Mouse (Mus musculus) lung, adult 18-20 months (tissue): ENCODE measurements around the gene Nfam1.

Experiments used
- DNase-seq, 2 experiments: peaks; one replicate each; pipeline ENCODE4 v3.0.0; 2022; ENCODE audit warnings: mixed read lengths in 2 of 2

The Nfam1 gene

DNA sequence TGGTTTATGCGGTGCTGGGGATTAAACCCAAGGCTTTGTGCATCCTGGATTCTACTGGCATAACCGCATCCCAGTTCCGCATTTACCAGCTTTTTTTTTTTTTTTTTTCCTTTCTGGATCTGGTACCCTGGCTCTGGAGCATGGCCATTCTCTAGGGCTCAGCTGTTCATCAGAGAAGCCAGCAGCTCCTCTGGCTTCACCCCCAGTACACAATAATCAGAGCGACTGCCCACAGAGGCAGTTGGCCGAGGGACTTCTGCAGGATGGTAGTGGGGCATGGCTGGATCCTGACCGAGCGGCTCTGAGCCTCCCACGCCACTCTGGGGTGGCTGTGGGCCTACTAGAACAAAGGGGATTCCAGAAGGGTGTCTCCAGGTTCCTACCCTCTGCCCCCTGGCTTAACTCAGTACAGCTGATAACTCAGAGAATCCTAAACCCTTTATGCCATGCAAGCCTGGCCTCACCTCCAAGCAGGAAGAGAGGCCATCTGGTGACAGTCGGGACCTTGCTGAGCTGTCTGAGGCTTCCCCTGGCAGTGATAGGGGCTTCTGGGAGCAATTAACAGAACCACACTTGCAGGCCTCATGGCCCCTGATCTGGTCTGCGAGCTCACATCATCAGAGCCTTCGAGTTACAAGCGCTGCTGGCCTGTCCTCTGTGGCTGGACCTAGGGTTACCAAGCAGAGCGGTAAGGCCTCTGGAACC is 40.9 kb downstream of the Nfam1 start:
- DNase-seq, result no peak

DNA sequence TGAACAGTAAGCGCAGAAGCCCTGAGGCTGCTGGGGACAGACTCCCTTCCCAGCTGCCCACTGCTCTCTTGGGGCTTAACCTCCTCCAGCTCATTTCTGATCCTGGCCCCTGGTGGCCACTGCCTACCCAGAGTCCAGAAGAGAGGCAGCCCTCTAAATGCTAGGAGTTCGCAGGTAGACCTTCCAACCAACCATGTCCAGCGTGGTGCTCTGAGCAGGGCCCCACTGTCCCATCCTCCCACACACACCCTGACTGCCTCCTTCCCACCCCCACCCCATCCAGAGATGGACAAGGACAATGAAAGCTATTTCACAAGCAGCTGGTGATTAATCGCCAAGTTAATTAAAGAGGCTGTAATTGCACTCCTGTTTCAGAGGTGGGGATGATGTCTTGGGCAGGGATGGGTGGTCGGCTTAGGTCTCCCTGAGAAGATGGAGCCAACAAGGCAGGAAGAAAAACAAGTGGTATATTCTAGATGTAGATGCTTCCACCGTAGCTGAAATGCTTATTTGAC is 43.9 kb downstream of the Nfam1 start:
- no peak for DNase-seq

DNA sequence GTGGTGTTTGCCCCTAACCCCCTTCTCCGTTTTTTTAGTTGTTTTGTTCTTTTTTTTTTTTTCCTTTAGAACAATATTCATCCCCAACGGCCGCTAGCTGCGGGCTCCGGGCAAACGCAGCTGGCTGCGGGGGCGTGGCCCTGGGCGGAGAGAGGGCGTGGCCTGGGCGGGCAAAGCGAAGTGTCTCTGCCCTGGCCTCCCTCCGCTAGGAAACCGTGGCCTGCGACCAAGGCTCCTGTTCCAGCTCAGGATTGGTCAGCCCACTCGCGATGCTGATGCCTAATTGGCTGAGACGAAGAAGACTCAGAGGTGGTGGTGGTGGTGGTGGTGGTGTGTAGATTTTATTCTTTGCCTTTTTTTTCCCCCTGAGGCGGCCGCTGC is 45.4 kb downstream of the Nfam1 start, which contains the start of gene Tcf20:
Tcf20 (minus strand) TSS at position 141 of the 381 bp plus-strand sequence.
- peak; percentile 91 to 93 for DNase-seq

DNA sequence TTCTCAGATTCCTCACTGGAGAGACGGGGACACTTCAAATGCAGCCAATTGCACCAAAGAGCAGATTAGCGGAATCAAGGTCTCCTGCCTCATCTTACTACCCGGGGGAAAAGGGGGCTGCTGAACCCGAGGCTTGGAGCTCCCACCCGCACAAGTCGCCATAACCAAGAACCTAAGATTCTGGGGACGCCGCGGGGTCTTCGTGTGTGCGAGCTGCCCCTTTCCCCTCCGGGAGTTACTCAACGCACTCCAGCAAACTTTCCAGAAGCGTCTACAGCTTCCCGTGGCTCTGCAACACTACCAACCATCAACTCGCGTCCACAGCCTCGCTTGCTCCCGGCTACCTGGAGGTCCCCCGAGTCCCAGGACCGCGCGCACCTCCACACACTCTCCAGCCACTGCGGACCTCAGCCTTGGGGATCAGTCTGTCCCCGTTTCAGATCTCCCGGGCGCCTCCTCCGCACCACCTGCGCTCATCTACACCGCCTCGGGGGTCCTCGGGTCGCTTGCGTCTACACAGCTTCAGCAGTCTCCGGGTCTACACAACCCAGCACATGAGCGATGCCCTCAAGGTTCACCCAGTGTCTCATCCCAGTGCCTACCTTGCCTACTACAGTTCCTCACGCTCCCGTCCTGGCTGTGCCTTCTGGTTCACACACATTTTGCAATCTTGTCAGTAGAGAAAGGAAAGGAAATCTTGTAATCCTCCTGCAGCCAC is 45.9 kb downstream of the Nfam1 start:
- DNase-seq, result no peak

DNA sequence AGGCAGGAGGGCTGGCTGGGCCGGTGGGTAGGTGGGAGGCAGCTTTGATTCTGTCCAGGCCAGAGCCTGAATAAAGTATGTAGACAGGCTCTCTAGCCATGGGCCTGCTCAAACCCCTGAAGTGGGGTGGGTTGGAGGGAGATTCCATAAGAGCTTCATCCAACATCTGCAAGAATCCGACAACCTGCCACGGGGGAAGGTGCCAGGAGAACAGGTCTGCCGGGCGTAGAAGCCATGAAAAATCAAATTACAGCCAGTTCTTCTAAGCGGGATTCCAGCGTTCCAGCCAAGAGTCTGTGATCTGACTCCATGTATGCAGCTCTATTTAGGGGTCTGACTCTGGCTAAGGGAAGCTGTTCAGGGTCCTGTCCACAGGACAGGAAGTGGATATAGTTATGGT is 48.5 kb downstream of the Nfam1 start:
- no peak for DNase-seq

DNA sequence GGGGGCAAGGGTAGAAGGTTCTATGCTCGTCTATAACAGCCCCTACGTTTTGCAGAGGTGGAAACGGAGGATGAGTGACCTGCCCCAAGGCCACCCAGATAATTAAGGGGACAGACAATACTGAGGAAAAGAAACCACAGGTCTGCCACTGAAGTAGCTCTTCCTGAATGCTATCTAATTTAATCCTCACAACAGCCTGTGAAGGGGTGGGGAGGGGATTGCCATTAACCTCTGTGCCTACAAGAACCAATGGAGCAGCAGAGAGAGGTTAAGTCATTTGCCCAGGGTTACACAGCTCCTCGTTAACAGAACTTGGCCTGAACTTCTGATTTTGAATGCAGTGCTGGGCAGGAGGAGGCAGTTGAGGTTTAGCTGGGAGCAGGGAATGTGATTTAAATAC is 49.0 kb downstream of the Nfam1 start:
- no peak for DNase-seq

DNA sequence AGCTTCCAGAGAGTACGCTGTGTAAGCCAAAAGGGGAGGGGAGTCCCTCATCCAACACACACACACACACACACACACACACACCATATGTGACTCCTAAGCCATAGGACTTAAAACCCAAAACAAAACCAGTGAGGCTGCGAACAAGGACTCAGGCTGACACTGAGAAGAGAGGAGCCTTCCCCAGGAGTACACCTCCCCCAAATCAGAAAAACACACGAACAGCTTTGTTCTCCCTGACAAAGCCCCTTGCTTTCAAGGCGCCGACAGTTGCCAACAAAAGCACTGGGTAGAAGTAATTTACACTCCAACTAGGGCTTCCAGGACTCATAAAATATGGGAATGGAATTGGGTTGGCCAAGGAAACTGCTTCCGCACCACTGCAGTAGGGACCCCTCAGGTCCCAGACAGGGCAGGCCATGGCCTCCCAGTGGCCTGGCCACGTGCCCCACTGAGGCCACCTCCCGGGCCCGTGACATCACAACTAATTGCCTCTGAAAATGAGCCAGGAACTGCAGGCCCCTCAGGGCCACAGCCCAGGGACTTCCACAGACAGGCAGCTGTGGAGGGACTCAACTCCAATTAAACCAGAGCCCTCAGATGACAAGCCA is 49.6 kb downstream of the Nfam1 start:
- DNase-seq, result no peak

DNA sequence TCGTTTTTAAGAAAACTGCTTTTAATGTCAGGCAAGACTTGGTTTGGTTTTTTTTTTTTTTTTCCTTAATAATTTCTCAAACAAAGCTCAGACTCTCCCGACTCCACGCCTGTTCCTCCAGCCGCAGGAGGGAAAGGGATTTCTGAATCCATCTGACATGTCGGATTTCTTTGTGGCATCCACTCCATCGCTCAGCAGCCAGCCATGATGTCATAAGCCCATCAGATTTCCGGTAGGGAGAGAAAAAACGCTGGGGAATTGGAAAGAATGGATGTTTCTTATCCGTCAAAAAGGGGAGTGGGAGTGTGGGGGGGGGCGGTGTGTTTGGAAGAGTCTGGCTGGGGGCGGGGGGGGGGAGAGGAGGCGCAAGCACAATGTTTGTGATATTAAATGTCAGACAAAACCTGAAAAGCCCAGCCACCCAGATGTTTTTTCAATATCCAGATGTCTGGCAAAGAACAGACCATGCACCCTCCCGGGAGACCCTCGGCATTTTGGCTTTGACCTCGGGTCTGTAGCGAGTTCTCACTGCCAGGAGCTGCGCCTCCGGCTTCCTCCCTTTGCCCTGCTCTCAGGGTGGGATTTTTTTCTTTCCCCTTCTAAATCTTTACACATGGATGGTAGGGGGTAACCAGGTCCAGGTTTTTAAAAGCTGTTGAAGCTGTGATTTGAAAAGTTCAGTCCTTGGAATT is 50.2 kb downstream of the Nfam1 start:
- no peak for DNase-seq

DNA sequence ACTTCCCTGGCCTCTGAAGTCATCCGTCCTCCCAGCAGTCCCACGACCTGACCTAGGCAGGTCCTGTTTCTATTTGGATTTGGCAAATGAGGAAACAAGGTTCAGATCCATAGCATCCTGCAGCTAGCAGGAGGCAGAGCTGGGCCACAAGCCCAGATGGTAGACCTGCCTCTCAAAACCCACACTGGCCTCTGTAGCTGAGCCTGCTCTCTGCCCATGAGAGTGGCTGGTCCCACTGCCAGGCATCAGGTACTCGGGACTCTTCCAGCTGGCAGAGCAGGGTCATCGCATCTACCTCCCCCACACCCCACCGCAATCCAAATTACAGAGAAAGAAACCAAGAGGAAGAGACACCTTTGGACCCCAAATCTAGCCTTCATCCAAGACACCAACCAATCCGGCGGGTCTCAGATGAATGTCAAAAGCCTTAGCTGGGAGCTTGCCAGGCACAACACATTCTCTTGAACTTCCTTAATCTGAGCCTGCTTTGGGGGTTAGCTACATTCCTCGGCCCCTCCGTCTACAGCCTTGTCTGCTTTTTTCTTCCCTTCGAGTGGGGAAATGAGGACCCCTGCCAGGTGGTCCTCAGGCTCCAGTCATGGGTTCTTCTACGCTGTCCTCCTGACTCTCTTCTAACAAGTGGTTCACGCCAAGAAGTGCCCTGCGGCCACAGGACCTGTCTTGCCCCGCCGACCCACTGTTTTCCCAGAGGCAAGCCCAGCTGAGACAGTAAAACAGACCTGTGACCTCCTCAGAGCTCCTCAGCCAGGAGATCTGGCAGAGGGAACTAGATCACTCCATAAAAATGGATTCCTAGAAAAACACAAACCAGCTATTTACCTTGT is 51.2 kb downstream of the Nfam1 start:
- no peak for DNase-seq

DNA sequence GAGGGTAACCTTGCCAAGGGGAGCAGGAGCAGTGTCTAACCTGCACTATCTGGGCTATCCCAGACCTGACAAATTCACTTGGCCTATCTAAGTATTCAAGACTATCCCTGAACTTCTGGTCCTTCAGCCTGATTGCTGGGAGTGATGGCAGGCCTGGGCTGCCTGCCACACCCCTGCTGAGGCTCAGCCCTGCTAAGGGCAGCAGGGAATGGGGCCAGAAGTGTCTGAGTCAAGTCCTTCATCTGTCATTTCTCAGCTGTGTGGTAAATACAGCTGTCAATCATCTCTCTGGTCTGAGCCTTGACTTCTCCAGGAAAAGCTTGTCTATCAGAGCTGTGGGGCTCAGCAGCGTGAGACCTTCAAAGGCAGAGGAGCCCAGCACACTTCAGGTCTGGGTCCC is 53.6 kb downstream of the Nfam1 start:
- no peak for DNase-seq

DNA sequence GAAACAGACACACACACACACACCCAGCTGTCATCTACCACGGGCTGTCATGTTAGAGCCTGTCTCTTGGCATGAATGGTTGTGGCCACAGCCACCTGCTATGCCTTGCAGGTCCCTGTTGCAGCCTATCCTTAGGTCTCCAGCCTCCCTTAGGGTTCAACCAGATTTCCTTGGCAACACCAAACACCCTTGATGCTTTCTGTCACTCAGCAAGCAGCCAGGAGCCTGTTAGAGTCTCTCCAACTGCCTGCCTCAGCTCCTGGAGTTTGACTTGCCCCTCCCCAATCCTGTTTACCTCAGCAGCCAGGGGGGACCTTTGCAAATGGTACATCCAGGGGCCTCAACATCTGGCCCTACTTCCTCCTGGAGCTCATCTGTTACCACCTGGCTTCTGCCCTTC is 58.6 kb downstream of the Nfam1 start:
- DNase-seq, result no peak

DNA sequence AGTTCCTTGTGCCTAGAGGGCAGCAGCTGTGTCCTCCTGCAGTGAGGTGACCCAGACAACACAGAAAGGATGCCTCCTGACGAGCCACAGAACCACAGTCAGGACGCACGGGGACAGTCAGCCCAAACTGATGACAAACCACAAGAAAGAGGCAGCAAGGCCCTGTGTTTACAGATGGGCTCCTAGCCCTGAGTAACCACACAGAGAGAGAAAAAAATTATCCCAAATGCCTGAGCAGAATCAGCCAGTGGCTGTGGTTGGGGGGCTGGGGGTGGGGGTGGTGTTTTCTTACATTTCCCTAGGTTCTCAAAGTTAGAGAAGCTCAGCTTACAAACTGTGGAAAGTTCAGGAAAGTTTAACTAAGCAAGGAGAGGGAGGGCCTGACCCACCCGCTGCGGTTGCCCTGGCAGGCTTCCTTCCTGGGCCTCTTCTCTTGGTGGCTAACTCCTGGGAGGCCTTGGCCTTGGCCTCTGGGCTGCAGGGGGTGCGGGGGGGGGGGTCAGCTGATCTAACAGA is 63.8 kb downstream of the Nfam1 start:
- DNase-seq, result no peak

DNA sequence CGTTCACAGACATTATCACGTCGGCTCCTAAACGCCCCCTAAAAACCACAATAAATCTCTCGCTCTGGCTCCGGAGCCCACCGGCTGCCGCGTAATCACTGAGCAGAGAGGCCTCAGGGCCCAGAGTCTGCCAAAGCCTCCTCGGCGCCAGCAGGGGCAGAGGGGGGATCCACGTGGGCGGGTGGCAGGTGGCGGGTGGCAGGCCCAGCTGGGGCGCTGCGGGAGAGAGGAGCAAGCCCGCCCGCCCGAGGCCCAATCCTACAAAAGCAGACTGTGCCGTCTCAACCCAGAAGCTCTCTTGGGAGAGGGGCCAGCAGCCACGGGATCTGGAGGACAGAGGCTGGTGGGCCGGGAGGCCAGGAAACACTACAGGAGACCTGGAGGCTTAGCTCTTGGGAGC is 64.7 kb downstream of the Nfam1 start:
- DNase-seq, result no peak

DNA sequence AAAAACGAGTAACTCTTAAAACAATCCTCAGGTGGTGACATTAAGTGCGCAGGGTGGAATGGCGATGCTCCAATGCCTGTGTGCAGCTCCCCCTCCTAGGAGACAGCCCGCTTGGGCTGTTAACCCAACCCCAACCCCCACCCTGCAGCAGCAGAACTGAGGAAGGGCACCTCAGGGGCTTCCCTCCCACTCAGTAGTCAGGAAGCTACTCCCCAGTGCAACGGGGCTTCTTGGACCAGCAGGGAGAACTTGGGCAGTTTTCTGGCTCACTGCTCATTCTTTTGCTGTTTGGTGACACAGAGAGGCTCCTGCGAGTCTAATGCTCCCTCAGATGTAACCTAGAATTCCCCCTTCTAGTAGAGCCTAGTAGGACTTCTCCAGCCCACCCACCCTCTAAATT is 65.2 kb downstream of the Nfam1 start:
- no peak for DNase-seq

DNA sequence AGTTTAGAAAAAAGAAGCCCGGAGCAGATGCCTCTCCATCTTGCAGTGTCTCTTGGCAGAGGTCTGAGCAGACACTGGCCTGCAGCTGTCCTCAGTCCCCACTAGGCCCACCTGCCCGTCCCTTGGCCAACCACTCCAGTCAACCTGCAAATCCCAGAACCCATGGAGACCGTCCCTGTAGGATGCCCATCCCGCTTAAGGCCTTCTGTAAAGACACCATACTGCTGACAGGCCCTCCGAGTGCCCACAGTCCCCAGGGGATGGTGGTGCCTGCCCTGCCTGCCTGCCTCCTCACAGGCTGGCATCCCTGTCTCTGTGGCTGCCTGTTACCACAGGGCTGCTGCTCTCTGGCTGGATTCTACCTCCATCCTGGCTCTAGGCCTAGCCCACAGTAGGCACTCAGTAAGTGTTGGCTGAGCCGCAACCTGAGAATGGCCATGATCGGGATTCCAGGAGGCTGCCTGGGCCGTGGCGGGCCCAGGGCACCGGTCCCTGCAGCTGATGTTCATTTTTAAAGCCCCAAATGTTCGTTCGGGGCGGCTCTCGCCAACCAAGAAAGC is 68.8 kb downstream of the Nfam1 start:
- no peak for DNase-seq

DNA sequence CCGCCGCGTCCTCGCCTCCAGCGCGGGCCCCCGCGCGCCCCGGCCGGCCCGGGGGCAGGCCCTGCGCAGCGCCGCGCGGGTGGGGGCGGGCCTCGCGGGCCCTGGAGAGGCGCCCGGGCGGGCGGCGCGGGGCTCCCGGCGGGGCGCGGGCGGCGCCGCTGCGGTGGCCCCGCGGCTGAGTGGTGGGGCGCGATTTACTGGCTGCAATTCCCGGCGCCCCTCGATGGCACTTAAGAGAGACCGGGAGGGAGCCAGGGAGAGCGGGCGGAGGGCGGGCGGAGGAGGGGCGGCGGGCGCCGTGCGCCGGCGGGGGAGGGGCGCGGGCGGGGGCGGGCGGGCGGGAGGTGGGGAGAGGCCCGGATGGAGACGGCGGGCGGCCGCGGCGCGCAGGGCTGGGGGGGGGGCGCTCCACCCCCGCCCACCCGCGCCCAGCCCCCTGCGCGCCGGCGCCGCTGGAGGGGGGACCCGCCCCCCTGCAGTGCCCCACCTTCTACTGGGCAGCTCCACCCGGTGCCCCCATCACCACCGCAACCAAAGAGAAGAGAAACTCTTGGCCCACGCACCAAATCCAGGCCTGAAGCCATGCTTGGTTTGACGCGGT is 69.5 kb downstream of the Nfam1 start:
- DNase-seq, result no peak

DNA sequence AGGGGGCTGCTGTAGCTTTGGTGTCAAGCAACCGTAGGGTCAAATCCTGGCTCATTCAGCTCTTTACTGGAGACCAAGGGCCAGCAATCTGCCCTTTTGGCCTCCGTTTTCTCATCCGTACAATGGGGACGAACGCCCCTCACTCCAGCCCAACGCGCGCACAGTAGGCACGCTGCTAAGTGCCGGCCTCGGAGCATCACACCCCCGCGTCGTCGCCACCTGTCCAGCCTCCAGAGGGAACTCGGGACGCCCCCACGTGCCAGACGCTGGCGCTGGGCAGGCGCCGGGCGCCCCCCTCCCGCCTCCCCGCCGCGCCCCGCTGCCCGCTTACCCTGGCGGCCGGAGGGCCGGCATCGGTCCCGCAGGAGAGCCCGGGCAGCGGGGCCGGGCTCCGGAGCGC is 70.0 kb downstream of the Nfam1 start:
- no peak for DNase-seq

DNA sequence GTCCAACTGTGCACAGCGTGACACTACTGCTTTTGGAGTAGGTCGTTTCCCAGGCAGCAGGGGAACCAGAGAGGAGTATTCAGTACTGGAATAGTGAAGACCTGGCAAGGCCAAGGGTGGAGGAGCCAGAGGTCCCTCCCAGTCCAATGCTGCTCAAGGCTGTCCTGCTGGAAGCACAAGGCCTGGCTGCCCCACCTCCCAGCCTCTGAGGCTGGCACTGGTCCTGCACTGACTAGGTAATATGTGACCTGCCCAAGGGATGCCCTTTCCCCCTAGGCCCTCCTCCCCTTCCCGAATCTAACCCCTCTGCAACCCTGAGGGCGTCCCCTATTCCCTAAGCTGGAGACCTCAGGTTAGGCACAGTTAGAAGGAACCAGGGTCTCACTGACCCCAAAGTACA is 70.6 kb downstream of the Nfam1 start:
- DNase-seq, result no peak

DNA sequence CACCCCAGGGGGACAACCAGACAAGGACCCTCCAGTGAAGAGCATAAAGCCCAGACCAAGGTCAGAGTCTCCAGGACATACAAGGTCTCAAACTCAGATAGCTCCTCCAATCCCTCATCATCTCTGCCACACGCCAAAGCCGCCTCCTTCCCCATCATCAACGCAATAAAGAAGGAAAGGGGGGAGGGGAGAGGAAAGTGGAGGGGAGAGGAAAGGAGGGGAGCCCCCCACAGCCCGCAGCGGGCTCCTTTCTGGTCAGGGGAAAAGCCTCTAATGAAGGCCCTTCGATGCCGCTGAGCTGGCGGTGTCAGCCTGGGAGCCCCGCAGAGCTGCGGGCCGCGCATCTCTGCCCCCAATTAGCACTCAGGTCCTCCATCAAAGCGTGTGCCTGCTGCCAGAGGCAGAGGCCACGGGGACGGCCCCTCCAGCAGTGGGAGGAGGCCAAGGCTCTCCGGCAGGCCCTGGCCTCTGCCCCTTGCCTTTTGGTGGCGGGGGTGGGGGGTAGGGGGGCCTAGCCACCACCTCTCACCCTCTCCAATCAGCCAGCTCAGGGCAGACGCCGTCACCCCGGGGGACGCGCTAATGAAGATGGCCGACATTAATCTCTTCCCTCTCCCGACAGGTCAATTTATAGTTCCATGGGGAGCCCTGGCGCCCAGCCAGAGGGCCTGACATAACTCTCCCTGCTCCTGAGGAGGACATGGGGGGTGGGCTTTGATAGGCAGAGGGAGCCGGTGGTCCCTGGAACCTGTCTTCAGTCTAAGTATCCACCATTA is 72.1 kb downstream of the Nfam1 start:
- no peak for DNase-seq

DNA sequence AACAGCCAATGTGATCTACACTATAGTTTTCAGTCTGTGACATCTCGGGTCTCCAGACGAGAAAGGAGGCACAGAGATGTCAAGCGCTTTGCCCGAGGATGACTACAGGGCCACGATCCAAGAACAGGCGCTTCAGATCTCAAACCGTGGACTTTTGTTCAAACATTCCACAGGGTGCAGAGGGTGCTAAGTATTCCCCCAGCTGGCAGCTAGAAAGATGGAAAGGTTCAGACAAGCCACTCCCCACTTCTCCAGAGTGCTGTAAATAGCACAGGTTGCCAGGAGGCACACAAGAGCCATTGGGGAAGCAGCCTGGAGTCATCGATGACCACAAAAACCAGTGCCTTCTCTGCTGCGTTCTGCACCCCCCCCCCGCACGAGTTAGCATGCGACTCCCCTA is 74.0 kb downstream of the Nfam1 start:
- DNase-seq, result peak; percentile 27 to 63

DNA sequence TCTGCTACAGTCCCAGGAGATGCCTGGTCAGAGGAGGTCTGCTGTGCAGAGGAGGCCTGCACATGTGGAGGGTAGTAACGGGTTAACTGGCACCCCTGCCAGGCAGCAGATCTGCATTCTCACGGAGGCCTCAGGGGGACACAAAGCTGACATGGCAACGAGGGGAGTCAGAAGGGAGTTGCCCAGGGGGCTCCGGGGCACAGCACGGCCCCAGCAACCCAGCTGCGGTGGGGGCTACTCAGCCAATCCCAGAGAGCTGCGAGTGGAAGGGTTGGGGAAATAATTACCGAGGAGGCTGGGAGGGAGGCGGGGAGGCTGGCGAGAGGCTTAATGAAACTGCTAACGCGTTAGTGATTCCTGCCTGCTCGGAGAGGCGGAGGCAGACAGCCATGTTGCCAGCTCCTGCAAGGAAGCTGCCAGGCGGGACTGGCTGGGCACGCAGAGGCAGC is 74.8 kb downstream of the Nfam1 start:
- no peak for DNase-seq
